Mouse (Mus musculus) adrenal gland, postnatal 36 days (tissue): ENCODE measurements around the gene Tnik. TPM values are rescaled to one million over a fixed set of nuclear protein-coding genes. Genes with fewer than 3 reads are reported as not detected.

Experiments used
- DNase-seq, 2 experiments: peaks; one replicate each; pipeline ENCODE4 v3.0.0; 2021; ENCODE audit warnings: mixed read lengths in 1 of 2
- total RNA-seq, 2 experiments: library from RNA; stranded (reverse); gene quantifications; 2 replicates each; pipeline ENCODE4 v1.2.3; 2021

Tnik gene
- total RNA-seq, 2 experiments from 2014 or later: 10.6 to 17.0 TPM

DNA sequence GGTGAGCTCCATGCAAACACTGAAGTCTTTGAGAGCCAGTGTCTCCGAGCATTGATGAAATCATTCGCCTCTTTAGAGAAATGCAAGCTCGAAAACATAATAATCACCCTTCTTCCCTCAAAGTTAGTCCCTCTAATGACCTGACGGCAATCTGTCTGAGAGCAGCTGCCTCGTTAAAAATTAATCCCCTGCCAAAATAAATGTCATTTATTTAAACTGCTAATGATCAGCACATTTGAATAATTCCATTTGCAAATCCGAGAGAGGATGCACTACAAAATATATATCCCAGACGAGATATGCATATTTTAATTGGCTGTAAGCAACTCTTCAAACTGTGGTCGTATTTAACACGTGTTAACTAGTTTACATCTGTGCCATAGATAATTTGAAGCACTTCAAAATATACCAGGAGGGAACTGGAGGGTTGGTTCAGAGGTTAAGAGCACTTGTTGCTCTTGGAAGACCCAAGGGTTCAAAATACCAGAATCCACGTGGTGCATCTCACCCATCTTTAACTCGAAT lies 281.4 kb downstream of the Tnik start:
- no peak for DNase-seq

- DNase-seq: no peak
Measured at GRCm38 (mm10) chr3:28547965-28548730, 285.1 kb downstream of the Tnik start.

DNA sequence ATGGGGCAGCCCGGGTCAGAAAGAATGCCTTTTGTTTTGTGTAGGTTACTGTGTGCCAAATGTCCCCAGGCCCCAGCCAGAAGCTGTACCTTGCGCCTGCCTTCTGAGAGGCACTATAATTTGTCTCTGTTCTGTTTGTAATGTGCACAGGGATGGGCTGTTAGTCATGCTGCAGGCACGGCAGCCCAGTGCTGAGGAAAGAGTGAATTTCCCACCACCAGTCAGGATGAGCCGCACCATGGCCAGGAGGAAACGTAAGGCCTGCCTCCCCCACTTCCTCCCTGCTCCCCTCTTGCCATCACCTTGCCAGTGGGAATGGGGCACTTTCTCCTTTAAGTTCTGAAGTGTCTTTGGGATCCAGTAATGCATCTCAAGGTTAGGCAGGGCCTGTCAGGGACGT lies 286.4 kb downstream of the Tnik start:
- DNase-seq: peak; percentile 23 to 29

GRCm38 (mm10) chr3:28550497-28551093 lies 287.6 kb downstream of the Tnik start:
- DNase-seq: no peak

GRCm38 (mm10) chr3:28551756-28552155 lies 288.7 kb downstream of the Tnik start:
- DNase-seq: no peak

DNA sequence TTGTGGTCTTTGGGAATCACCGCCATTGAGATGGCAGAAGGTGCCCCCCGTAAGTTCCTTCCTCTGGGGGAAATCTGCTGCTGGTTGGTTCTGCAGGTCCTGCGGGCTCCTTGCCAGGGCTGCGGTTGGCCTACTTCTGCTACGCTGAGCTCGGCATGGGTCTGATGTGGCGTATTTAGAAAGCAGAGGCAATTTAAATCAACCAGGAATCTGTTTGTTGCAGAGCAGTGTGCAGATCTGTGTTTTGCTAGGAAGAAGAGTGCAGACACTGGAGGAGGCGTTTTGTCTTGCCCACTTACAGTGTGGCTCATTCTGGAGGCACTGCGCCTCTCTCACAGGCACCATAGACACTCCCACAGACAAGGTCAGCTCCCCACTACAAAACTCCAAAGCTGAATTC lies 291.9 kb downstream of the Tnik start:
- DNase-seq: no peak

DNA sequence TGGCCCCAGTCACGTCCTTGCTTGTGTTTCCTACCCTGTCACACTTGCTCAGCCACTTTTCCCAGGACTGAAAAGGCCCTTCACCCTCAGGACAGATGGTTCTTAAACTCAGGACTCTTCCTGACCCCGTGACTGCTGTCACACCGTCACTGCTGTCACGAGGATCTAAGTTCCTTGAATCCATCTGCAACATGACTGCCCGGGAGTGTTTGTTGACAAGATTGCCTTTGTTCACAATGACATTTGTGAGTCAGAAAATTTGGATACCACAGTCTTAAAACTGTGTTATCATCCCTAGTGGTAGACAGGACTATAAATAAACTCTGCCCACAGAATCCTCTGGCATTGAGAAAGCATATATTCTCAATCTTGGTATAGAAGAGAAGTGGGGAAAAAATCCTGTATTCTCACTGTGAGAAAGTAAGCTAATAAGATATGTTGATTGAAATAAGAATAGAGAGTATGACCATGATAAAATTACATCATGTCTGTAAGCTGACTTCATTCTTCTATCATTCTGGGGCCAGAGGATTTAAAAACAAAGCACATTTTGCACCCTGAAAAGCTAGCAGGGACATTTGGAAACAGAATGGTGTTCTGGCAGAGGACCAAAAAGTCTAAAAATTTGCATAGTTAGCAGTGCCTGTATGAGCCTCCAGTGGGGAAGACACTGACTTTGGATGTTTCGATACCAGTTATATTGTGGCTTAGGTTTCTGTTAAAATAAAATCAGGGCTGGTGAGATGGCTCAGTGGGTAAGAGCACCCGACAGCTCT lies 293.0 kb downstream of the Tnik start:
- DNase-seq: no peak

DNA sequence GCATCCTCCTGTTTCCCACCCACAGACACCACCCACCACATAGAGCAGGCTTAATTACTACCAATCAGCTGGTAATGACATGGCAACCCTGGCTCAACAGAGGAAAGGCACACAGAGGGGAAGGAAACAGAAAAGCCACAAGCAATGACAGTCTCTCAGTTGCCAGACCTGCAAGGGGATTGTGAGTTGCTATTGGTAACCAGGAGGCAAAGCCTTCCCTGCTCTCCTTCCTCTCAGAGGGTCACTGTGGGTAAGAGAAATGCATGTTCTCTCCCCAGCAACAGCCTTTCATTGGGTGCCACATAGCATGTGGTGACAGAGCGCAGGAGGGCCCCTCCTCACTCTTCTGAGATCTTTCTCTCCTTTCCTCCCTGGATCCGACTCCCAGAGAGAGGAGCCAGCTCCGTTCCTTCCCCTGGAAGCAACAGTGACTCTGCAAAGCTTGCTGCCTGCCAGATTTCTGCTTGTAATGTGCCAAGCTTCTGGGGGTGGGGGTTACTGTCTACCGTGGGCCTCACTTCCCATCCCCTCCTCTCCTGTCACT lies 295.4 kb downstream of the Tnik start:
- DNase-seq: no peak

GRCm38 (mm10) chr3:28561408-28561807 lies 298.4 kb downstream of the Tnik start:
- DNase-seq: no peak

DNA sequence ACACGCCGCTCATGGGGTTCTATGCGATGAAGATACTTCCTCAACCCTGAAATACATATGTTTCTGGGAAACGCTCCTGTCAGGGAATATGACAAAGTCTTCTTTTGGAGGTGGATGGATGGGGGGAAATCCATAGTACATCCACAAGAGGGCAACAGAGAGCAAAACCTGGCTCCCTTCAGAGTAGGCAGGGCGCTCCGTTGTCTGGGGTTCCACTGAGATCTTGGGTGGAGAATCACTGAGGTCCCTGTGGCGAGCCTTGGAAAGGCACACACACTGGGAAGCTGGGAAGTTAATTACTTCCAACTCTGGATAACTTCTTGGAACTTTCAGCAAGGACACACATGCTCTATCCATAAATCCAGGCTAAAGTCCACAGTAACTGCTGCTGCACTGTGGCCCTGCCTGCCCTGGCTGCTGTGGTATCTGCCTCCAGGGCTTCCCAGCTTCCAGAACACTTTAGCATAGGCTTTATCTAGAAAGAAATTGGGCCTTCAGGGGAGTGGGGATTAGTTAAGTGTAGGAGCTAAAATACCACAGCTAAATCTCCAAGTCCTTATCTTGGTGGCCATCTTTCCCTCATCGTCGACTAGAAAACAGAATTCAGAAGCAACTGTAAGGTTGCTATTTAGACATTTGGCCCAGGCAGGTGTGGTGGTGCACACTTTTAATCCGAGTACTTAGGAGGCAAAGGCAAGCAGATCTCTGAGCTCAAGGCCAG lies 299.8 kb downstream of the Tnik start:
- peak; percentile 25 to 42 for DNase-seq

GRCm38 (mm10) chr3:28564370-28565357 lies 301.6 kb downstream of the Tnik start:
- DNase-seq: no peak

GRCm38 (mm10) chr3:28577301-28577700 lies 314.3 kb downstream of the Tnik start:
- peak in 1 of 2 experiments; percentile 12 for DNase-seq

DNA sequence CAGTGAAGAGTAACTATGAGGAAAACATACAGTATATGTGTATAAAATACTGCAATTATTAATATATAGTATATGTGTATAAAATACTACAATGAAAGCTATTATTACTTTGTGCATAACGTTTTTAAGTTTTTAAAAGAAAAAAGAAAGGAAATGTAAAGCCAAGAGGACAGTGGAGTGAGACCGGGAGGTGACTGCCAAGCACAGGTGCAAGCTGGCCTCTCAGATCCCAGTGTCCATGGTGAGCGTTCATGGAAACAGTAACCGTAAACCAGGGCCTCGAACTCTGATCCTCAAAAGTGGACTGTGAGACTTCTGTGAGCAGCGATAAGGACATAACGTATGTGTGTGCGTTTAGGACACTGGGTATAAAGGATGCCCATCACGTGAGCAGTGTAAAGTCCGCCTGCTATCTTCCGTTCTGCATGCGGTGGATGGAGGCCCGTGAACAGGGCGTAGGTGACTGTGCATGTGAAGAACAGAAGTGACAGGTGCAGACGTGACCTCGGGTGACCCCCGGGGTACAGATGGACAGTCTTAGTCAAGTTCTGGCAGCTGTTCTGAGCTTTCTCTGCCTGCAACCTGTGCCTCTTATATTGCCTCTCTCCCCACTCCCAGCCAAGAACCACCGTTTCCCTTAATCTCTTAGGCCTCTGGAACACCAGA lies 316.1 kb downstream of the Tnik start:
- DNase-seq: no peak

- no peak for DNase-seq
Measured at GRCm38 (mm10) chr3:28585750-28586465, 322.9 kb downstream of the Tnik start.

DNA sequence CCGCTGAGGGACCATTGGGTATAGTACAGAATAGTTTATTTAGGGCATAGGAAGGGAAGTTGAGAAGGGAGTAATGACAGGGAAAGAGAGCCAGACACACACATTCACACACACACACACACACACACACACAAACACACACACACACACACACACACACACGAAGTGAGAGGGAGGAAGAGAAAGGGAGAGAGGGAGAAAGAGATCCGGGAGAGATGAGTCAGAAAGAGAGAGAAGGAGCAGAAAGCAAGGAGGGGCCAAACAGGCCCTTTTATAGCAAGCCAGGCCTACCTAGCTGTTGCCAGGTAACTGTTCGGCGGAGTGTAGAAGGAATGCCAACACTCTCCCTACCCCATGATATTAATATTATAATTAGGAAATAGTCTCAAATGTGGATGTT lies 324.8 kb downstream of the Tnik start:
- no peak for DNase-seq

DNA sequence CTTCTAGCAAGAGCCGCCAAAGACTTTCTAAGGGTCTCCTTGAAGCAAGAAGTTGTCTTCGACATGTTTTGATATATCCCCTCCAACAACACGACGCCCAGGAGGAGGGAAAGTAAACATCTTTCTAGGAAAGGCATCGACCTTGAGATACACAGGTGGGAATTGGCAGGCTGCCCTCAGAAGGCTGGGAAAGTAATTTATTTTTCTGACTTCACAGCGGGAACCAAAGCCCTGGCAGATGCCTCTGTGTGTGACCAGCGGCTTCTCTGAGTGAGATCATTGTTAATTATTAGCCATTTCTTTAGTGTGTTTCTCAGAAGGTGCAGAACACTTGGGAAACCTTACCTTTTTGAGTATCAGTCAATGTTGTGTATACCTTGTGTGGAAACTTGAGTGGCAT lies 328.3 kb downstream of the Tnik start:
- DNase-seq: no peak

DNA sequence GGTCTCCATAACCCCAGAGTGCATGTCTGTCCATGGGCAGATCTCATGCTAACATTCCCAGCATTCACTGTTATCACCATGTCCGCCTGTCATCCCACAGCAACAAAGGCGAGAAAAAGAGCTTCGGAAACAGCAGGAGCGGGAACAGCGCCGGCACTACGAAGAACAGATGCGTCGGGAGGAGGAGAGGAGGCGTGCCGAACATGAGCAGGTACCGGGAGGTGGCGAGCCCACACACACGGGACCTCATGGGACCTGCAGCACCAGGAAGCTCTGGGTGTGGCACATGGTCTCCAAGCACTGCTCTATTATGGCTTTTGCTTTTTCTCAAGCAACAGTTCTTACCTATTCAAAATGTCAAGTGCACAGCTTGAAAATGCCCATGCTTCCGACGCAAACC lies 330.9 kb downstream of the Tnik start:
- DNase-seq: no peak

GRCm38 (mm10) chr3:28599476-28599875 lies 336.5 kb downstream of the Tnik start:
- no peak for DNase-seq

DNA sequence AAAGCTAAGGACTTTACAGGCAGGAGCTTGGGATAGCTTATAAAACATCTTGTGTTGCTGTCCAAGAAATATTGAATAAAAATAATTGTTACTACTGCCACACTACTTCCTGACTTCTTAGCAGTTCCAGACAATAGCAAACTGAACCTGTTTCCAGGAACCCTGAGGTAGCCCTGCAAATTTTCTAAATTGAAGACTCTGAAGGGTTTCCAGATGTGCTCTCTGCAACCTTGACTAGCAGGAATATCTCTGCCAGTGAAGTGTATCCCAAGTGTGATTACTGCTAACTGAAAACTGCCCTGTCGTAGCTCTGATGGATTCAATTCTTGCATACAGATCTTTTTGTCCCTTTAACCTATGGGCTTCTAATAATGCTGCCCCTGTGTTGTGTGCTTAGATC lies 343.7 kb downstream of the Tnik start:
- DNase-seq: no peak
